Mouse (Mus musculus): ENCODE data around the gene Rptor. TPM values are rescaled to one million over a fixed set of nuclear protein-coding genes. Genes with fewer than 3 reads are reported as not detected.

Rptor gene
- polyA plus RNA-seq, 1 experiment from 2014 or later, result 12.4 TPM

DNA sequence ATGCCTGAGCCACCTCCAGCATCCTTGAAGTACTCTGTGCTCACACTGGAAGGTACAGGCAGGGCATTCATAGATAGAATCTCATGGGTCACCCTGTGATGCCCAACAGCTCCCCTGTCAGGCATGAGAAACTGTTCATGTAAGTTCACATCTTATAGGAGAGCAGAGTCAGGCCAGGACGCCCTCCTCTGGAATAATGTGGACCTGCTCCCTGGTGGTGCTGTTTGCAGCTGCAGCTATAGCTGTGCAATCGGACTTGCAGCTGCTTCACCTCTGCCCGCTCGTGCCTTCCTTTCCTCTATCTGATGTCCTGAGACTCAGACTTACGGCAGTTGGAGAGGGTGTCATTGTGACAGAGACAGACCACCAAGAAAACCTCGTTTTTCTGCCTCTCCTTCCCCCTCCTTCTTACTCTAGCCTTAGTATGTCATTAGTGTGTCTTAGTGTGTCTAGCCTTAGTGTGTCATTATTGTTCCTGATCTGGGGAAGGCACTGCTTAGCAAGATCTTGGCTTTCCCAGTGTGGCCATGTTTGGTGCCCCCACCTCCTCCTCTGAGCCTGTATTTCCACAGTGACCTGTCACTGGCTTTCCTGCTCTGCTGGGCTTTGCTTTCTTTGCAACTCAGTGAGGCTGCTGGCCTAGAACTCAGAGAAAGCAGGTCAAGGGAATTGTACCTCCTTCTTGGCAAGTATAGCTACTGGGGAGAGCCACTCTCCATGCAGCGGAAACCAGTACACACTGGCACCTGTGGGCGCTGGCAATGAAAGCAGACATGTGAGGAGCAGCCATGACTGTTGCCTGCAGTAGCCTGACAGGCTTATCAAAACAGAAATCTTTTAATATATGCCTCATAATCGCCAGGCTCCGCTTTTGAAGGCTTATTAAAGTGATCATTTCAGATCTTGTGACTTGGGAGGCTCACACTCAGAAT is 237.0 kb downstream of the Rptor start:
- no peak overlapping the region for H3K27ac ChIP-seq (ENCODE audit: low read depth, low read length)

DNA sequence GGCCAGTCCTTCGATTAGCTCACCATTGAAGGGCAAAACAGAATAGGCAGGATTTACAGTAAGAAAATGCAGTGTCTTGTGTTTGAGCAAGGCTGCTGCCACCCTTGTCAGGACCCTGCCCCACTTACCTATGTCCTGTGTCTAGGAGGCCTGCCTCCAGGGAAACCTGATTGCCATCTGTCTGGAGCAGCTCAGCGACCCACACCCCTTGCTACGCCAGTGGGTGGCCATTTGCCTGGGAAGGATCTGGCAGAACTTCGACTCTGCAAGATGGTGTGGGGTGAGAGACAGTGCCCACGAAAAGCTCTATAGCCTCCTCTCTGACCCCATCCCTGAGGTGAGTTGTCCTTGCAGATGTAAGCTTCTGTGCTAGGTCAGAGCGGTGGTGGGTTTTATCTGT is 243.9 kb downstream of the Rptor start:
- Histone ChIP-seq H3K4me1 (replicated peaks; ENCODE audit: control insufficient read depth, insufficient read depth, low read length) (no peaks in the 10 kb centered on the region), H3K36me3 (ENCODE audit: control insufficient read depth, insufficient read depth, low read length) (peaks cover 2% of the 10 kb centered on the region; the same call in 1 of the 2 replicates), H3K27ac (ENCODE audit: low read depth, low read length) (no peak overlapping the region), H3K4me2 (replicated peaks; ENCODE audit: low read depth, low read length) (no peak overlapping the region), H3K9me3 (ENCODE audit: control insufficient read depth, low read length) (no peaks in the 10 kb centered on the region), H3K9ac (ENCODE audit: low read depth, low read length) (no peak overlapping the region), H3K27me3 (ENCODE audit: control insufficient read depth, insufficient read depth, low read length) (no peaks in the 10 kb centered on the region), H3K4me3 (ENCODE audit: low read depth, low read length) (no peak overlapping the region)
- DNase-seq (ENCODE audit: low spot score) (no peak), ATAC-seq (ENCODE audit: low FRiP score) (no peak)
- WGBS, result 98% methylated on average over 6 of the region's 6 CpGs

More for the DNA sequence above, 237.0 kb downstream of the Rptor start:
- Histone ChIP-seq H3K4me2 (replicated peaks; ENCODE audit: low read depth, low read length) (no peak overlapping the region), H3K27me3 (ENCODE audit: control insufficient read depth, insufficient read depth, low read length) (no peaks in the 10 kb centered on the region), H3K4me1 (replicated peaks; ENCODE audit: control insufficient read depth, insufficient read depth, low read length) (no peaks in the 10 kb centered on the region), H3K9me3 (ENCODE audit: control insufficient read depth, low read length) (no peaks in the 10 kb centered on the region), H3K36me3 (ENCODE audit: control insufficient read depth, insufficient read depth, low read length) (no peaks in the 10 kb centered on the region), H3K9ac (ENCODE audit: low read depth, low read length) (no peak overlapping the region), H3K4me3 (ENCODE audit: low read depth, low read length) (no peak overlapping the region)
- WGBS, result 85% methylated on average over 10 of the region's 10 CpGs
- ATAC-seq (ENCODE audit: low FRiP score) (no peak), DNase-seq (ENCODE audit: low spot score) (no peak)

DNA sequence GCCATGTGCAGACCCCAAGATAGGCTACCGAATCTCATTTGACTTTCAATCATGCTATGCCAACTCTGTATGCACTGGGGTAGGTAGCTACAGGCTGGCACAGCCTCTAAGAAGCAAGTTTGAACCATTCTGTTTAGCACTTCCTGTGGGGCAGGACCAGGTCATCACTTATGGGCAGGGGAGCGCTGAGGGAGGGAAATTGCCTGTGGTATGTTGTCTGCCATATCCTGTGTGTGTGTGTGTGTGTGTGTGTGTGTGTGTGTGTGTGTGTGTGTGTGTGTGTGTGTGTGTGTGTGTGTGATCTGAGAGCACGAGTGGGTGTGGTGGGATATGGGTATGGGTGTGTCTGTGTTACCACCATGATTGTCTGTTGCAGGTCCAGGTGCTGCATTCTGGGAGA is 244.4 kb downstream of the Rptor start:
- DNase-seq (ENCODE audit: low spot score) (no peak), ATAC-seq (ENCODE audit: low FRiP score) (no peak)
- Histone ChIP-seq H3K9ac (ENCODE audit: low read depth, low read length) (no peak overlapping the region), H3K9me3 (ENCODE audit: control insufficient read depth, low read length) (no peaks in the 10 kb centered on the region), H3K4me3 (ENCODE audit: low read depth, low read length) (no peak overlapping the region), H3K27ac (ENCODE audit: low read depth, low read length) (no peak overlapping the region), H3K27me3 (ENCODE audit: control insufficient read depth, insufficient read depth, low read length) (no peaks in the 10 kb centered on the region), H3K4me2 (replicated peaks; ENCODE audit: low read depth, low read length) (no peak overlapping the region), H3K4me1 (replicated peaks; ENCODE audit: control insufficient read depth, insufficient read depth, low read length) (no peaks in the 10 kb centered on the region), H3K36me3 (ENCODE audit: control insufficient read depth, insufficient read depth, low read length) (peaks cover 5% of the 10 kb centered on the region; the same call in 1 of the 2 replicates)
- WGBS, result 94% methylated on average over 2 of the region's 3 CpGs

DNA sequence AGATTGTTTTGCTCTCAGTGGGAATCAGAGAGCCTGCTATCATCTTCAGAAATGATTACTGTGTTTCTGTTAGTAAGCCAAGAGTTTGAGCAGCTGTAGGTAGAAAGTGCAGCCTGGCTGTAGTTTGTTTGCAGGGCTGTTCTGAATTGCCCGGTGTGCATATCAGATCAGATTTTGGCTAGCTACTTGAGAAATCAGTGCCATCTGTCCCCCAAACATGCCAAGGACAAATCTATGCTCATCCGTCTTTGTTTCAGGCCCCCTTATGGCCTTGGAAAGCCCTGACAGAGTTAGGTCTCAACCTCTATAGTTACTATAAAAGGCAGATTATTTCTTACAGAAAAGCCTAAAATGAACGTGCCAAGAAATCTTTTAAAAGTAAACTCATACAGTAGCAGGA is 244.9 kb downstream of the Rptor start:
- Histone ChIP-seq H3K4me3 (ENCODE audit: low read depth, low read length) (no peak overlapping the region), H3K9me3 (ENCODE audit: control insufficient read depth, low read length) (no peaks in the 10 kb centered on the region), H3K4me2 (replicated peaks; ENCODE audit: low read depth, low read length) (no peak overlapping the region), H3K36me3 (ENCODE audit: control insufficient read depth, insufficient read depth, low read length) (peaks cover 5% of the 10 kb centered on the region; the same call in 1 of the 2 replicates), H3K9ac (ENCODE audit: low read depth, low read length) (no peak overlapping the region), H3K27ac (ENCODE audit: low read depth, low read length) (no peak overlapping the region), H3K4me1 (replicated peaks; ENCODE audit: control insufficient read depth, insufficient read depth, low read length) (no peaks in the 10 kb centered on the region), H3K27me3 (ENCODE audit: control insufficient read depth, insufficient read depth, low read length) (no peaks in the 10 kb centered on the region)
- 91% methylated on average over 3 of the region's 3 CpGs for WGBS
- ATAC-seq (ENCODE audit: low FRiP score) (no peak), DNase-seq (ENCODE audit: low spot score) (no peak)

DNA sequence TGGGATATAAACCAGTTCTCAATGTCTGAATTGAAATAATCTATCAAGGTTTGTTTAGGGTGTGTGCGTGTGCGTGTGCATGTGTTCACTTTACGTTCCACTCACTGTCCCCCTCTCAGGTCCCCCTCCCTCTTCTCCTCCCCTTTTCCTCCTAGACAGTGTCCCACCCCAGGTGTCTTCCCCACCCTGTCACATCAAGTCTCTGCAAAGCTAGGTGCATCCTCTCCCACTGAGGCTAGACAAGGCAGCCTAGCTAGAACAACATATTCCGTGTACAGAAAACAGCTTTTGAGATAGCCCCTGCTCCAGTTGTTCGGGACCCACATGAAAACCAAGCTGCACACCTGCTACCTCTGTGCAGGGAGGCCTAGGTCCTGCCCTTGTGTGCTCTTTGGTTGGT is 245.5 kb downstream of the Rptor start:
- DNase-seq (ENCODE audit: low spot score) (no peak), ATAC-seq (ENCODE audit: low FRiP score) (no peak)
- 89% methylated on average over 5 of the region's 5 CpGs for WGBS
- H3K27ac ChIP-seq (ENCODE audit: low read depth, low read length), result no peak overlapping the region
- no peak overlapping the region for H3K4me3 ChIP-seq (ENCODE audit: low read depth, low read length)
- no peaks in the 10 kb centered on the region for H3K4me1 ChIP-seq (replicated peaks; ENCODE audit: control insufficient read depth, insufficient read depth, low read length)
- H3K36me3 ChIP-seq (ENCODE audit: control insufficient read depth, insufficient read depth, low read length), result peaks cover 5% of the 10 kb centered on the region; the same call in 1 of the 2 replicates
- H3K27me3 ChIP-seq (ENCODE audit: control insufficient read depth, insufficient read depth, low read length), result no peaks in the 10 kb centered on the region
- no peaks in the 10 kb centered on the region for H3K9me3 ChIP-seq (ENCODE audit: control insufficient read depth, low read length)
- no peak overlapping the region for H3K4me2 ChIP-seq (replicated peaks; ENCODE audit: low read depth, low read length)
- no peak overlapping the region for H3K9ac ChIP-seq (ENCODE audit: low read depth, low read length)

DNA sequence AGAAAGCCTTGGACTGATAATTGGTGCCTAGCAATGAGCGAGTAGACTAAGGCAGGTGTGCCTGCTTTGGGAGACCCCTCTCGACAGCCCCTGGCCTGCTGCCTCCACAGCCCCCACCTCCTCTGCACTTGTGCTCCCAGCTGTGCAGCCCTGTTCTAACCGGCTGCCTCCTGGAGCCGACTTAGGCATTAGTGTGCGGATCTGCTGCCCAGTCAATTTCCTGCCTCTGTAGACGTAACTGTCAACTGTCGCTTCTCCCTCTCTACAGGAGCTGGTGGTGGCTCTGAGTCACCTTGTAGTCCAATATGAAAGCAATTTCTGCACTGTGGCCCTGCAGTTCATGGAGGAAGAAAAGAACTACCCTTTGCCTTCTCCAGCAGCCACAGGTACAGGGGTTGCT is 253.3 kb downstream of the Rptor start:
- Histone ChIP-seq H3K4me2 (replicated peaks; ENCODE audit: low read depth, low read length) (no peak overlapping the region), H3K27me3 (ENCODE audit: control insufficient read depth, insufficient read depth, low read length) (no peaks in the 10 kb centered on the region), H3K9me3 (ENCODE audit: control insufficient read depth, low read length) (no peaks in the 10 kb centered on the region), H3K36me3 (ENCODE audit: control insufficient read depth, insufficient read depth, low read length) (0 out of 2 replicates have a peak, but pooled peaks cover 2% of the 10 kb centered on the region), H3K27ac (ENCODE audit: low read depth, low read length) (no peak overlapping the region), H3K4me1 (replicated peaks; ENCODE audit: control insufficient read depth, insufficient read depth, low read length) (no peaks in the 10 kb centered on the region), H3K4me3 (ENCODE audit: low read depth, low read length) (no peak overlapping the region), H3K9ac (ENCODE audit: low read depth, low read length) (no peak overlapping the region)
- ATAC-seq (ENCODE audit: low FRiP score) (no peak), DNase-seq (ENCODE audit: low spot score) (no peak)
- whole genome bisulfite sequencing, result 75% methylated on average over 7 of the region's 7 CpGs

DNA sequence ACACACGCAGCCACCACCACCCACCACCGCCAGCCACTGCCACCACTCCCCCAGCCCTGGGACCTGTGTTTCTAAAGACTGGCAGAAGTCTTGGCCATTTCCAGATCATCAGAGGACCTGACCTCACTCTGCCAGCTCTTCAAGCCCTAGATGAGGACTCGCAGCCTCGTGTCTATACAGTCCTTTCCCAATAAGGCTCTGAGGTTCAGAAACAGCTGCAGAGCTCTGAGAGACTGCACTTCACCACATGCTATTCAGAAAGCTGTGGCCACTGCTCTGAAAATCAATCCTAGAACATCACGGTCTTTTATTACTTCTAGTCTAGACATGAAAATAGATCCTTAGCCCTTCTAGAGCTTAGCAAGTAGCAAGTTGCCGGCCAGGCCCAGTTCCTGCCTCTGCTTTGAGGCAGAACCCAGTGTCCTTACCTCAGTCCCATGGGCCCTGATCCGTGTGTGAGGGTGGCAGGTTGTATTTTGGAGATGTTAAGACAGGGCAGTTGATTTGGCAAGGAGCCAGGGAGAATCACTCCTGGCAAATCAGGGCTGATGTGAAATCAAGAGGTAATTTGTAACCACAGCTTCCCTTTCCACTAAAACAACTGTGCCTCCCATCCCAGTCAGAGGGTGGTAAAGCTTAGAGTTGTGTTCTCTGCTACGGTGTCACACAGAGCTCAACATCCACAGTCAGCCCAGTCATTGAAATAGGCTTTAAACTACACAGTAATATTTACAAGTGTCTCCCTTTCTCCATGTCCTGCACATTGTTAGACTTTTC is 260.0 kb downstream of the Rptor start:
- no peaks in the 10 kb centered on the region for H3K27me3 ChIP-seq (ENCODE audit: control insufficient read depth, insufficient read depth, low read length)
- no peak overlapping the region for H3K4me3 ChIP-seq (ENCODE audit: low read depth, low read length)
- H3K4me1 ChIP-seq (replicated peaks; ENCODE audit: control insufficient read depth, insufficient read depth, low read length), result no peaks in the 10 kb centered on the region
- no peaks in the 10 kb centered on the region for H3K36me3 ChIP-seq (ENCODE audit: control insufficient read depth, insufficient read depth, low read length)
- 85% methylated on average over 8 of the region's 8 CpGs for WGBS
- no peak overlapping the region for H3K9ac ChIP-seq (ENCODE audit: low read depth, low read length)
- no peak overlapping the region for H3K27ac ChIP-seq (ENCODE audit: low read depth, low read length)
- H3K4me2 ChIP-seq (replicated peaks; ENCODE audit: low read depth, low read length), result no peak overlapping the region
- ATAC-seq (ENCODE audit: low FRiP score), result no peak
- no peaks in the 10 kb centered on the region for H3K9me3 ChIP-seq (ENCODE audit: control insufficient read depth, low read length)
- no peak for DNase-seq (ENCODE audit: low spot score)

DNA sequence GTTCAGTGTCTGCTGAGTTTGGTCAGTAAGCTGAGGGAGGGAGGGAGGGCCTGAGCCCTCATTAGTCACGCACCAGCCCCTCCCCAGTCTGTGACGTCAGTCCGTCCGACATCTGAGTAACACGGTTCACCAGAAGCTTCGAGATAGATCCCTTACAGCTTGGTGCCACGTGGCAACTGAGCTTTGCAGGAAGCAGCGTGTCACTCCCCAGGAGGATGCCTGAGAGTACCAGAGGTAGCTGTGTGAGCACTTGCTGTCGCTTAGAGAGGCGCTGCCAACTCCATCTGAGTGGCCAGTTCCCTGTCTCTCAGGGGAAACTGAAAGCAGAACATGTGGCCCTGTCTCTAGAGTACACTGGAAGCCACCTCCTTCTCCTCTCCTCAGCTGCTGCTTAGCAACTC is 260.7 kb downstream of the Rptor start:
- no peak overlapping the region for H3K9ac ChIP-seq (ENCODE audit: low read depth, low read length)
- no peak overlapping the region for H3K27ac ChIP-seq (ENCODE audit: low read depth, low read length)
- WGBS, result 53% methylated on average over 10 of the region's 10 CpGs
- no peaks in the 10 kb centered on the region for H3K4me1 ChIP-seq (replicated peaks; ENCODE audit: control insufficient read depth, insufficient read depth, low read length)
- ATAC-seq (ENCODE audit: low FRiP score) (no peak), DNase-seq (ENCODE audit: low spot score) (peak; percentile 23)
- H3K4me2 ChIP-seq (replicated peaks; ENCODE audit: low read depth, low read length), result no peak overlapping the region
- no peaks in the 10 kb centered on the region for H3K27me3 ChIP-seq (ENCODE audit: control insufficient read depth, insufficient read depth, low read length)
- no peaks in the 10 kb centered on the region for H3K36me3 ChIP-seq (ENCODE audit: control insufficient read depth, insufficient read depth, low read length)
- H3K9me3 ChIP-seq (ENCODE audit: control insufficient read depth, low read length), result no peaks in the 10 kb centered on the region
- no peak overlapping the region for H3K4me3 ChIP-seq (ENCODE audit: low read depth, low read length)
